Mouse (Mus musculus): ENCODE results near the gene Ntan1. TPM values are rescaled to one million over a fixed set of nuclear protein-coding genes. Genes with fewer than 3 reads are reported as not detected.
"Not testable (repeated sequence)": the region's sequence is repeated elsewhere in the genome, so short reads cannot be mapped to it uniquely, and the experiment has no call there.

The Ntan1 gene
- polyA plus RNA-seq, 1 experiment, result 39.4 TPM

GRCm38 (mm10) chr16:13848310-13848709, 29.7 kb downstream of the Ntan1 start:
- no peak overlapping the region for H3K4me3 ChIP-seq (ENCODE audit: insufficient read depth, poor library complexity, severe bottlenecking)
- peaks cover 47% of the 10 kb centered on the region for H3K36me3 ChIP-seq (ENCODE audit: control insufficient read depth, insufficient read depth)
- no peak overlapping the region for H3ac ChIP-seq (ENCODE audit: control insufficient read depth, insufficient read length, low read depth)
- no peaks in the 10 kb centered on the region for H3K79me3 ChIP-seq (ENCODE audit: low read depth)
- no peaks in the 10 kb centered on the region for H3K27me3 ChIP-seq (ENCODE audit: control insufficient read depth, insufficient read depth, insufficient read length)
- H3K79me2 ChIP-seq (ENCODE audit: control insufficient read depth, insufficient read depth), result no peaks in the 10 kb centered on the region
- TF ChIP-seq CEBPB (IDR thresholded peaks at IDR 0.05; ENCODE audit: low read depth), result no peak
- no peak for TF ChIP-seq FOSL1 (IDR thresholded peaks at IDR 0.05; ENCODE audit: insufficient read depth, low read length, poor library complexity, severe bottlenecking)
- no peak for TF ChIP-seq CTCF (IDR thresholded peaks at IDR 0.05; ENCODE audit: control insufficient read depth, insufficient read depth, insufficient read length)

GRCm38 (mm10) chr16:13851446-13851845, 32.8 kb downstream of the Ntan1 start:
- H3K79me3 ChIP-seq (ENCODE audit: low read depth), result no peaks in the 10 kb centered on the region
- H3ac ChIP-seq (ENCODE audit: control insufficient read depth, insufficient read length, low read depth), result no peak overlapping the region
- no peaks in the 10 kb centered on the region for H3K79me2 ChIP-seq (ENCODE audit: control insufficient read depth, insufficient read depth)
- H3K27me3 ChIP-seq (ENCODE audit: control insufficient read depth, insufficient read depth, insufficient read length), result no peaks in the 10 kb centered on the region
- TF ChIP-seq MAX (IDR thresholded peaks at IDR 0.05) (no peak), FOSL1 (IDR thresholded peaks at IDR 0.05; ENCODE audit: insufficient read depth, low read length, poor library complexity, severe bottlenecking) (no peak), USF1 (IDR thresholded peaks at IDR 0.05; ENCODE audit: low read depth) (no peak), MYOD1 (IDR thresholded peaks at IDR 0.05; ENCODE audit: control insufficient read depth, insufficient read length, low read depth) (no peak), CTCF (IDR thresholded peaks at IDR 0.05; ENCODE audit: control insufficient read depth, insufficient read depth, insufficient read length) (no peak), CEBPB (IDR thresholded peaks at IDR 0.05; ENCODE audit: low read depth) (no peak), MYOG (IDR thresholded peaks at IDR 0.05; ENCODE audit: control insufficient read depth, extremely low read depth, insufficient read length) (no peak)
- H3K36me3 ChIP-seq (ENCODE audit: control insufficient read depth, insufficient read depth), result peaks cover 46% of the 10 kb centered on the region
- no peak overlapping the region for H3K4me3 ChIP-seq (ENCODE audit: insufficient read depth, poor library complexity, severe bottlenecking)

- TF ChIP-seq CTCF (IDR thresholded peaks at IDR 0.05; ENCODE audit: control insufficient read depth, insufficient read depth, insufficient read length) (no peak), MAX (IDR thresholded peaks at IDR 0.05) (no peak), MYOG (IDR thresholded peaks at IDR 0.05; ENCODE audit: control insufficient read depth, extremely low read depth, insufficient read length) (no peak), MYOD1 (IDR thresholded peaks at IDR 0.05; ENCODE audit: control insufficient read depth, insufficient read length, low read depth) (no peak), CEBPB (IDR thresholded peaks at IDR 0.05; ENCODE audit: low read depth) (no peak)
- H3K36me3 ChIP-seq (ENCODE audit: control insufficient read depth, insufficient read depth), result peaks cover 49% of the 10 kb centered on the region
- no peak overlapping the region for H3K4me3 ChIP-seq (ENCODE audit: insufficient read depth, poor library complexity, severe bottlenecking)
- H3K79me2 ChIP-seq (ENCODE audit: control insufficient read depth, insufficient read depth), result no peaks in the 10 kb centered on the region
- H3K27me3 ChIP-seq (ENCODE audit: control insufficient read depth, insufficient read depth, insufficient read length), result no peaks in the 10 kb centered on the region
- no peak overlapping the region for H3ac ChIP-seq (ENCODE audit: control insufficient read depth, insufficient read length, low read depth)
- H3K79me3 ChIP-seq (ENCODE audit: low read depth), result no peaks in the 10 kb centered on the region
Observed at GRCm38 (mm10) chr16:13853886-13854285, 35.2 kb downstream of the Ntan1 start.

GRCm38 (mm10) chr16:13866076-13866475, 47.4 kb downstream of the Ntan1 start:
- TF ChIP-seq MYOD1 (IDR thresholded peaks at IDR 0.05; ENCODE audit: control insufficient read depth, insufficient read length, low read depth), result no peak
- TF ChIP-seq CEBPB (IDR thresholded peaks at IDR 0.05; ENCODE audit: low read depth), result no peak
- no peak for TF ChIP-seq CTCF (IDR thresholded peaks at IDR 0.05; ENCODE audit: control insufficient read depth, insufficient read depth, insufficient read length)
- no peak for TF ChIP-seq MYOG (IDR thresholded peaks at IDR 0.05; ENCODE audit: control insufficient read depth, extremely low read depth, insufficient read length)
- no peak for TF ChIP-seq MAX (IDR thresholded peaks at IDR 0.05)
- TF ChIP-seq FOSL1 (IDR thresholded peaks at IDR 0.05; ENCODE audit: insufficient read depth, low read length, poor library complexity, severe bottlenecking), result no peak
- TF ChIP-seq USF1 (IDR thresholded peaks at IDR 0.05; ENCODE audit: low read depth), result no peak
- H3K79me3 ChIP-seq (ENCODE audit: low read depth), result no peaks in the 10 kb centered on the region
- peaks cover 38% of the 10 kb centered on the region for H3K36me3 ChIP-seq (ENCODE audit: control insufficient read depth, insufficient read depth)

GRCm38 (mm10) chr16:13866616-13867015, 48.0 kb downstream of the Ntan1 start:
- Histone ChIP-seq H3K36me3 (ENCODE audit: control insufficient read depth, insufficient read depth) (peaks cover 38% of the 10 kb centered on the region), H3K79me2 (ENCODE audit: control insufficient read depth, insufficient read depth) (no peaks in the 10 kb centered on the region), H3K27me3 (ENCODE audit: control insufficient read depth, insufficient read depth, insufficient read length) (no peaks in the 10 kb centered on the region), H3ac (ENCODE audit: control insufficient read depth, insufficient read length, low read depth) (no peak overlapping the region), H3K79me3 (ENCODE audit: low read depth) (no peaks in the 10 kb centered on the region), H3K4me3 (ENCODE audit: insufficient read depth, poor library complexity, severe bottlenecking) (no peak overlapping the region)
- TF ChIP-seq USF1 (IDR thresholded peaks at IDR 0.05; ENCODE audit: low read depth) (no peak), CEBPB (IDR thresholded peaks at IDR 0.05; ENCODE audit: low read depth) (no peak), CTCF (IDR thresholded peaks at IDR 0.05; ENCODE audit: control insufficient read depth, insufficient read depth, insufficient read length) (no peak), MYOD1 (IDR thresholded peaks at IDR 0.05; ENCODE audit: control insufficient read depth, insufficient read length, low read depth) (no peak), MYOG (IDR thresholded peaks at IDR 0.05; ENCODE audit: control insufficient read depth, extremely low read depth, insufficient read length) (no peak), FOSL1 (IDR thresholded peaks at IDR 0.05; ENCODE audit: insufficient read depth, low read length, poor library complexity, severe bottlenecking) (no peak), MAX (IDR thresholded peaks at IDR 0.05) (no peak)

More at GRCm38 (mm10) chr16:13866076-13866475, 47.4 kb downstream of the Ntan1 start:
- Histone ChIP-seq H3K79me2 (ENCODE audit: control insufficient read depth, insufficient read depth) (no peaks in the 10 kb centered on the region), H3ac (ENCODE audit: control insufficient read depth, insufficient read length, low read depth) (no peak overlapping the region), H3K4me3 (ENCODE audit: insufficient read depth, poor library complexity, severe bottlenecking) (no peak overlapping the region), H3K27me3 (ENCODE audit: control insufficient read depth, insufficient read depth, insufficient read length) (no peaks in the 10 kb centered on the region)

GRCm38 (mm10) chr16:13867406-13867805, 48.8 kb downstream of the Ntan1 start:
- H3K4me3 ChIP-seq (ENCODE audit: insufficient read depth, poor library complexity, severe bottlenecking); H3K79me3 ChIP-seq (ENCODE audit: low read depth); H3ac ChIP-seq (ENCODE audit: control insufficient read depth, insufficient read length, low read depth); H3K79me2 ChIP-seq (ENCODE audit: control insufficient read depth, insufficient read depth); H3K27me3 ChIP-seq (ENCODE audit: control insufficient read depth, insufficient read depth, insufficient read length): not testable (repeated sequence)
- peaks cover 36% of the 10 kb centered on the region for H3K36me3 ChIP-seq (ENCODE audit: control insufficient read depth, insufficient read depth)
